Comparison of ENCODE assay signal across 13 mouse cellular contexts in genomic region chr10:87502283-87502682, GRCm38 (mm10). TPM values are rescaled to one million over a fixed set of nuclear protein-coding genes. Genes with fewer than 3 reads are reported as not detected.
DNase-seq lines count a peak whose midpoint lies in the region; ATAC-seq lines count a peak whose summit lies in the region.
"Had no signal": no experiment of that assay in that cellular context is flagged by ENCODE, and none has a peak within 500 bp of the region (broad histone marks: within the 10 kb centered on the region; RNA-seq: fewer than 3 reads in every experiment).

No protein-coding gene starts in this region.

- no peaks in the 10 kb centered on the region for H3K36me3 ChIP-seq in neural tube, embryonic 15.5 days
- no peaks in the 10 kb centered on the region for H3K36me3 ChIP-seq in embryonic facial prominence, embryonic 14.5 days (ENCODE audit: control insufficient read depth, insufficient read depth, low read length)
- H3K36me3 ChIP-seq: lung, embryonic 15.5 days had no signal

- H3K4me2 ChIP-seq in neural tube, embryonic 15.5 days: no peak overlapping the region
- no peak overlapping the region for H3K4me2 ChIP-seq in embryonic facial prominence, embryonic 14.5 days (ENCODE audit: low read depth, low read length)
- H3K4me2 ChIP-seq: lung, embryonic 15.5 days had no signal

- no peak overlapping the region for H3K4me3 ChIP-seq in neural tube, embryonic 15.5 days (replicated peaks)
- H3K4me3 ChIP-seq in embryonic facial prominence, embryonic 14.5 days (ENCODE audit: low read depth, low read length): no peak overlapping the region
- H3K4me3 ChIP-seq: lung, embryonic 15.5 days had no signal

- no peak for ATAC-seq in neural tube, embryonic 15.5 days (ENCODE audit: low FRiP score)
- ATAC-seq in embryonic facial prominence, embryonic 14.5 days (ENCODE audit: low read depth): no peak
- ATAC-seq in megakaryocyte progenitor cell, adult 5-6 weeks (replicated peaks; ENCODE audit: poor library complexity): no peak

- 13% methylated on average over 5 of the region's 5 CpGs for WGBS in neural tube, embryonic 15.5 days
- 21% methylated on average over 5 of the region's 5 CpGs for WGBS in embryonic facial prominence, embryonic 14.5 days

- H3K27ac ChIP-seq in neural tube, embryonic 15.5 days (replicated peaks): no peak overlapping the region
- no peak overlapping the region for H3K27ac ChIP-seq in embryonic facial prominence, embryonic 14.5 days (replicated peaks; ENCODE audit: low read depth, low read length)
- H3K27ac ChIP-seq: lung, embryonic 15.5 days had no signal

- no peak overlapping the region for H3K9ac ChIP-seq in neural tube, embryonic 15.5 days (replicated peaks)
- no peak overlapping the region for H3K9ac ChIP-seq in embryonic facial prominence, embryonic 14.5 days (ENCODE audit: low read depth, low read length)
- H3K9ac ChIP-seq: lung, embryonic 15.5 days had no signal

- H3K4me1 ChIP-seq in neural tube, embryonic 15.5 days: peaks cover 20% of the 10 kb centered on the region
- no peaks in the 10 kb centered on the region for H3K4me1 ChIP-seq in embryonic facial prominence, embryonic 14.5 days (ENCODE audit: control insufficient read depth, insufficient read depth, low read length)
- H3K4me1 ChIP-seq: lung, embryonic 15.5 days had no signal

- H3K27me3 ChIP-seq in neural tube, embryonic 15.5 days (replicated peaks): peaks cover 23% of the 10 kb centered on the region
- peaks cover 55% of the 10 kb centered on the region for H3K27me3 ChIP-seq in embryonic facial prominence, embryonic 14.5 days (replicated peaks; ENCODE audit: control insufficient read depth, insufficient read depth, low read length)

- H3K9me3 ChIP-seq in neural tube, embryonic 15.5 days (replicated peaks): no peaks in the 10 kb centered on the region
- H3K9me3 ChIP-seq in embryonic facial prominence, embryonic 14.5 days (ENCODE audit: control insufficient read depth, low read length): no peaks in the 10 kb centered on the region
- H3K9me3 ChIP-seq: lung, embryonic 15.5 days had no signal

- DNase-seq in neural tube, embryonic 10.5 days (ENCODE audit: extremely low spot score, low spot score): peak; percentile 57
- DNase-seq in embryonic facial prominence, embryonic 14.5 days (ENCODE audit: low spot score): peak; percentile 24
- peak; percentile 20 for DNase-seq in mesoderm, embryonic 11.5 days (ENCODE audit: low read depth, low spot score)
- DNase-seq in ovary, adult 18-20 months (ENCODE audit: low spot score): no peak
- no peak for DNase-seq in gastrocnemius, postnatal 36 days
- DNase-seq: adrenal gland, adult 8-10 months; cerebellum, adult 9-10 months; thymus, postnatal 36 days had no signal

- intact Hi-C loops in gastrocnemius, postnatal 36 days (cut with DNase I): no loop called here

RNA-seq across cellular contexts. Expression of gene Ascl1, which starts 8.8 kb away (rescaled TPM):
- 5.2 and 7.4 TPM in 2 replicates for polyA plus RNA-seq in neural tube, embryonic 15.5 days (2015; fragmentation: Nextera tagmentation; extraction: Ambion mirVana)
- polyA plus RNA-seq in embryonic facial prominence, embryonic 14.5 days (2014; fragmentation: Nextera tagmentation; extraction: Ambion mirVana): 2.4 and 2.9 TPM in 2 replicates
- total RNA-seq in gastrocnemius, postnatal 36 days (2021): not detected
- not detected in 2 replicates for total RNA-seq in megakaryocyte progenitor cell, adult 5-6 weeks (2015)
- not detected in 2 replicates for total RNA-seq in megakaryocyte progenitor cell, adult 5-6 weeks (2017)
- total RNA-seq: MEL had no signal

RNA-seq across cellular contexts. Expression of gene Pah, which starts 19.3 kb away (rescaled TPM):
- 0.36 TPM in 1 of 2 replicates, not detected in the other for polyA plus RNA-seq in neural tube, embryonic 15.5 days (2015; fragmentation: Nextera tagmentation; extraction: Ambion mirVana)
- not detected in 2 replicates for polyA plus RNA-seq in embryonic facial prominence, embryonic 14.5 days (2014; fragmentation: Nextera tagmentation; extraction: Ambion mirVana)
- not detected for total RNA-seq in gastrocnemius, postnatal 36 days (2021)
- not detected in 2 replicates for total RNA-seq in megakaryocyte progenitor cell, adult 5-6 weeks (2015)
- not detected in 2 replicates for total RNA-seq in megakaryocyte progenitor cell, adult 5-6 weeks (2017)
- total RNA-seq: MEL had no signal
- polyA plus RNA-seq: small intestine, adult 2 months had no signal

Comparison
In these comparisons a context has a peak if more than half of its experiments do, and no peak if none do; other contexts are left out.
1. DNase-seq: peak in neural tube, embryonic 10.5 days (single experiment), embryonic facial prominence, embryonic 14.5 days (single experiment) and mesoderm, embryonic 11.5 days (single experiment); none in ovary, adult 18-20 months (single experiment) and gastrocnemius, postnatal 36 days (0 of 2).